Mouse (Mus musculus): ENCODE data around the gene Pdcd11.

Pdcd11 gene

GRCm38 (mm10) chr19:47090550-47091156, at the start of gene Pdcd11, which contains the start of gene Usmg5:
Gene Pdcd11 (plus strand): TSS chr19:47090768.
Gene Usmg5 (minus strand): TSS chr19:47090647.
- TF ChIP-seq GATA4 (IDR thresholded peaks at IDR 0.05; ENCODE audit: insufficient replicate concordance, low read length), result no peak

- TF ChIP-seq GATA4 (IDR thresholded peaks at IDR 0.05; ENCODE audit: insufficient replicate concordance, low read length), result no peak
These were observed 47.0 kb upstream of the Pdcd11 start for GRCm38 (mm10) chr19:47043608-47044007.

- no peak for TF ChIP-seq GATA4 (IDR thresholded peaks at IDR 0.05; ENCODE audit: insufficient replicate concordance, low read length)
These were observed 44.2 kb upstream of the Pdcd11 start for GRCm38 (mm10) chr19:47046343-47046742.

- TF ChIP-seq GATA4 (IDR thresholded peaks at IDR 0.05; ENCODE audit: insufficient replicate concordance, low read length), result no peak
These were observed 43.2 kb upstream of the Pdcd11 start for GRCm38 (mm10) chr19:47047236-47047833.

GRCm38 (mm10) chr19:47049061-47049460, 41.5 kb upstream of the Pdcd11 start:
- TF ChIP-seq GATA4 (IDR thresholded peaks at IDR 0.05; ENCODE audit: insufficient replicate concordance, low read length), result no peak

GRCm38 (mm10) chr19:47049840-47050239, 40.7 kb upstream of the Pdcd11 start:
- TF ChIP-seq GATA4 (IDR thresholded peaks at IDR 0.05; ENCODE audit: insufficient replicate concordance, low read length), result no peak

- no peak for TF ChIP-seq GATA4 (IDR thresholded peaks at IDR 0.05; ENCODE audit: insufficient replicate concordance, low read length)
These were observed 40.1 kb upstream of the Pdcd11 start, which contains the start of gene Pcgf6 for GRCm38 (mm10) chr19:47050271-47051032. Gene Pcgf6 (minus strand): TSS chr19:47050906.

GRCm38 (mm10) chr19:47052927-47053326, 37.6 kb upstream of the Pdcd11 start:
- no peak for TF ChIP-seq GATA4 (IDR thresholded peaks at IDR 0.05; ENCODE audit: insufficient replicate concordance, low read length)

GRCm38 (mm10) chr19:47053471-47053870, 37.1 kb upstream of the Pdcd11 start:
- peak; percentile 37; the same call in 1 of the 2 replicates for TF ChIP-seq GATA4 (IDR thresholded peaks at IDR 0.05; ENCODE audit: insufficient replicate concordance, low read length)

- TF ChIP-seq GATA4 (IDR thresholded peaks at IDR 0.05; ENCODE audit: insufficient replicate concordance, low read length), result no peak
These were observed 32.9 kb upstream of the Pdcd11 start for GRCm38 (mm10) chr19:47057684-47058083.

GRCm38 (mm10) chr19:47065860-47066259, 24.7 kb upstream of the Pdcd11 start:
- TF ChIP-seq GATA4 (IDR thresholded peaks at IDR 0.05; ENCODE audit: insufficient replicate concordance, low read length), result no peak

- TF ChIP-seq GATA4 (IDR thresholded peaks at IDR 0.05; ENCODE audit: insufficient replicate concordance, low read length), result no peak; the same call in 1 of the 2 replicates
These were observed 23.3 kb upstream of the Pdcd11 start, which contains the start of gene Taf5 for GRCm38 (mm10) chr19:47067096-47067882. Gene Taf5 (plus strand): TSS chr19:47067746.

- no peak for TF ChIP-seq GATA4 (IDR thresholded peaks at IDR 0.05; ENCODE audit: insufficient replicate concordance, low read length)
These were observed 22.5 kb upstream of the Pdcd11 start for GRCm38 (mm10) chr19:47067924-47068611.

GRCm38 (mm10) chr19:47088226-47088625, 2.3 kb upstream of the Pdcd11 start:
- TF ChIP-seq GATA4 (IDR thresholded peaks at IDR 0.05; ENCODE audit: insufficient replicate concordance, low read length), result no peak
